Mouse (Mus musculus) megakaryocyte-erythroid progenitor cell, adult 5 weeks (primary cell): Measurements from ENCODE around the gene Zfp790. TPM values are rescaled to one million over a fixed set of nuclear protein-coding genes. Genes with fewer than 3 reads are reported as not detected.

Experiments
- polyA plus RNA-seq: library from polyadenylated mRNA; stranded (reverse); fragments of >175 nt; gene quantifications from 2 replicates; pipeline ENCODE4 v1.2.3, GENCODE M21; 2012

The Zfp790 gene
- 0.60 and 0.65 TPM in 2 replicates for polyA plus RNA-seq

GRCm38 (mm10) chr7:29815910-29816429 lies at the start of gene Zfp790:
Zfp790 (plus strand) TSS chr7:29816114.

GRCm38 (mm10) chr7:29768090-29768900 lies 47.6 kb upstream of the Zfp790 start, which contains the start of gene Zfp84:
Zfp84 (plus strand) TSS chr7:29768552.

GRCm38 (mm10) chr7:29783871-29784551 lies 31.9 kb upstream of the Zfp790 start, which contains the start of gene Zfp30:
Zfp30 (plus strand) TSS chr7:29783998.

GRCm38 (mm10) chr7:29853219-29853842 lies 37.4 kb downstream of the Zfp790 start, which contains the start of gene Zfp940:
Zfp940 (minus strand) TSS chr7:29853669.

GRCm38 (mm10) chr7:29859532-29860517 lies 43.9 kb downstream of the Zfp790 start, which contains the start of gene Zfp420:
Zfp420 (plus strand) TSS chr7:29859979.

Other genes with a start within 250 kb of the Zfp790 start
- not detected in 2 replicates for gene Catsperg2, start 89.1 kb upstream of the Zfp790 start, polyA plus RNA-seq
- 2.9 and 3.0 TPM in 2 replicates for gene Zfp84, start 47.6 kb upstream of the Zfp790 start, polyA plus RNA-seq
- gene Zfp30, start 32.1 kb upstream of the Zfp790 start, polyA plus RNA-seq, result 0.51 and 1.00 TPM in 2 replicates
- 0.49 and 0.50 TPM in 2 replicates for gene Zfp940, start 37.6 kb downstream of the Zfp790 start, polyA plus RNA-seq
- gene Zfp420, start 43.9 kb downstream of the Zfp790 start, polyA plus RNA-seq, result 0.32 and 0.38 TPM in 2 replicates
- 0.27 and 0.28 TPM in 2 replicates for gene Zfp27, start 90.5 kb downstream of the Zfp790 start, polyA plus RNA-seq
- 0.16 TPM in 2 replicates for gene Zfp383, start 92.1 kb downstream of the Zfp790 start, polyA plus RNA-seq
- gene Zfp74, start 138.0 kb downstream of the Zfp790 start, polyA plus RNA-seq, result 13.4 and 15.0 TPM in 2 replicates
- gene Zfp568, start 167.8 kb downstream of the Zfp790 start, polyA plus RNA-seq, result 2.6 and 3.1 TPM in 2 replicates
- not detected in 2 replicates for gene Zfp14, start 235.3 kb downstream of the Zfp790 start, polyA plus RNA-seq